Mouse (Mus musculus): ENCODE data around the gene Mast2.
A peak's percentile ranks its signal among the peaks of the same experiment; 100 is the strongest.

The Mast2 gene

GRCm38 (mm10) chr4:116405955-116406351 lies 58.0 kb downstream of the Mast2 start:
- no peak for DNase-seq

- no peak for DNase-seq
Observed at GRCm38 (mm10) chr4:116405276-116405954, 58.6 kb downstream of the Mast2 start.

GRCm38 (mm10) chr4:116403884-116404283 lies 60.1 kb downstream of the Mast2 start:
- DNase-seq, result no peak

- DNase-seq, result no peak
Observed at GRCm38 (mm10) chr4:116402708-116403107, 61.3 kb downstream of the Mast2 start.

- no peak for DNase-seq
Observed at GRCm38 (mm10) chr4:116398051-116398450, 65.9 kb downstream of the Mast2 start.

- DNase-seq, result no peak
Observed at GRCm38 (mm10) chr4:116377973-116378667, 85.9 kb downstream of the Mast2 start.

GRCm38 (mm10) chr4:116371676-116372075 lies 92.3 kb downstream of the Mast2 start:
- DNase-seq, result no peak

- peak; percentile 55 for DNase-seq
Observed at GRCm38 (mm10) chr4:116358099-116358498, 105.9 kb downstream of the Mast2 start.

GRCm38 (mm10) chr4:116352919-116353318 lies 111.1 kb downstream of the Mast2 start:
- DNase-seq, result no peak

- no peak for DNase-seq
Observed at GRCm38 (mm10) chr4:116352496-116352895, 111.5 kb downstream of the Mast2 start.

- DNase-seq, result peak; percentile 56
Observed at GRCm38 (mm10) chr4:116342119-116342518, 121.9 kb downstream of the Mast2 start.

- DNase-seq, result no peak
Observed at GRCm38 (mm10) chr4:116336294-116336693, 127.7 kb downstream of the Mast2 start.

- no peak for DNase-seq
Observed at GRCm38 (mm10) chr4:116329256-116329655, 134.7 kb downstream of the Mast2 start.

GRCm38 (mm10) chr4:116322127-116322526 lies 141.9 kb downstream of the Mast2 start:
- no peak for DNase-seq

GRCm38 (mm10) chr4:116317575-116317974 lies 146.4 kb downstream of the Mast2 start:
- no peak for DNase-seq

- no peak for DNase-seq
Observed at GRCm38 (mm10) chr4:116304551-116304950, 159.4 kb downstream of the Mast2 start.

GRCm38 (mm10) chr4:116300878-116301355 lies 163.1 kb downstream of the Mast2 start:
- no peak for DNase-seq

- DNase-seq, result no peak
Observed at GRCm38 (mm10) chr4:116293296-116293695, 170.7 kb downstream of the Mast2 start.

GRCm38 (mm10) chr4:116291561-116291960 lies 172.4 kb downstream of the Mast2 start:
- no peak for DNase-seq

- DNase-seq, result peak; percentile 16
Observed at GRCm38 (mm10) chr4:116282211-116282610, 181.8 kb downstream of the Mast2 start.

- no peak for DNase-seq
Observed at GRCm38 (mm10) chr4:116268220-116268619, 195.8 kb downstream of the Mast2 start.
